Mouse (Mus musculus): Measurements from ENCODE around the gene Shoc2. TPM values are rescaled to one million over a fixed set of nuclear protein-coding genes. Genes with fewer than 3 reads are reported as not detected.

The Shoc2 gene
- polyA plus RNA-seq, 1 experiment from 2014 or later, result 58.8 TPM

DNA sequence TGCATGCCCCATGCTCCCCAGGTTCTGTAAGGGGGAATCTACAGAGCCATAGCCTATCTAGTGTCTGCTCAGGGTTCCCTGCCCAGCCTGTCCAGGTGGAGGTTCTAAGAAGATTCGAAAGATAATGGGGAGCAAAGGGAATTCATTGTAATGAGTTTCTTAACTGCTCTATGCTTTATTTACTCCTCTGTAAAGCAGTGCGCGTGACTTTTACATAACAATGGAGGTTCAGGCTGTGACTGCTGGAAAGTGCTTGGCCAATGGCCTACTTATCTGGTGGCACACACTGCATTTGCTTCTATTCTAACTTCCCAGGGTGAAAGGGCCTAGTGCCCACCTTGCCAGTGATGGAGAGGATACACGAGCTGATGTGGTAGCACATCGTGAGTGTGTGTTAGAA lies 111.7 kb downstream of the Shoc2 start:
- no peak overlapping the region for H3K9ac ChIP-seq (replicated peaks; ENCODE audit: low read depth, low read length)
- H3K9me3 ChIP-seq (ENCODE audit: control insufficient read depth, low read length), result no peaks in the 10 kb centered on the region
- WGBS, result 42% methylated on average over 5 of the region's 5 CpGs
- ATAC-seq, result no peak
- no peak overlapping the region for H3K4me2 ChIP-seq (ENCODE audit: low read length)
- H3K27ac ChIP-seq (ENCODE audit: low read length), result no peak overlapping the region
- no peak overlapping the region for H3K4me3 ChIP-seq (replicated peaks; ENCODE audit: low read length)
- no peaks in the 10 kb centered on the region for H3K4me1 ChIP-seq (replicated peaks; ENCODE audit: control insufficient read depth, insufficient read depth, low read length)
- no peaks in the 10 kb centered on the region for H3K36me3 ChIP-seq (ENCODE audit: control insufficient read depth, insufficient read depth)
- 0 out of 2 replicates have a peak, but pooled peaks cover 3% of the 10 kb centered on the region for H3K27me3 ChIP-seq (replicated peaks; ENCODE audit: control insufficient read depth, insufficient read depth, low read length)

DNA sequence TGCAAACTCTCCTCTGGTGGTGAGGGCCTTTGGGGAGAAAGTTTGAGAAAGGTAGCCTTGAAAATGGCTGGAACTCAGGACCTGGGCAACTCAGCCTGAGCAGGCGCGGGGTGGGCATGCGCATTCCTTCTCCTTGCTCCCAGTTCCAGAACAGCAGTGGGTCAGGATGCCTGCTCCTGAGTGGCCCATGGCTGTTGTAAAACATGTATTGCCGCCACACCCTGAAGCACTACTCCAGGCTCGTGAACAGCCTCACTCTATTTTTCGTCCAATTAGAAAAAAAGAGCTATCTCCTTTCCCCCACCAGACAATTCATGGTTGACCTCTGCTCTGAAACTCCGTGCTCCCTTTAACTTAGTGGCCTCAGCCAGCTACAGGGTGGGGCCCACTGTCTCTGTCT lies 124.3 kb downstream of the Shoc2 start:
- 90% methylated on average over 7 of the region's 7 CpGs for WGBS
- no peak overlapping the region for H3K4me2 ChIP-seq (ENCODE audit: low read length)

DNA sequence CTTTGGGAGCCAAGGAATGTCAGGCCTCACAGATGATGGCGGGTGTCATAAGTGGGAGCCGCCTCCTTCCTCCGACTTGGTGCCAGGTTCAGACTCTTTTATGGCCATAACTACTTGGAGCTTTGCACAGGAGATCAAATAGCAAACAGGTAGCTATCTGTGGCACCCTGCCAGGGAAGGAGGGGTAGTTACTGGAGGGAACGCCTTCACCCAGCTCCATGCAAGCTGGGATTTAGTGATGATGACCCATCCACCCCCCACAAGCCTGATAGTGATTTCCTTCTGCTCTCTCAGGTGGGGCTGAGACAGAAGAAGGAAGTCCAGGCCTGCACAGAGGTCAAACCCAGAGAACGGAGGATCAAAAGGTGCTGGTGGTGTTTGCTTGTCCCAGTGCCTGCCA lies 126.4 kb downstream of the Shoc2 start:
- Histone ChIP-seq H3K9ac (replicated peaks; ENCODE audit: low read depth, low read length) (no peak overlapping the region), H3K27ac (ENCODE audit: low read length) (no peak overlapping the region), H3K4me1 (replicated peaks; ENCODE audit: control insufficient read depth, insufficient read depth, low read length) (no peaks in the 10 kb centered on the region), H3K4me3 (replicated peaks; ENCODE audit: low read length) (no peak overlapping the region), H3K4me2 (ENCODE audit: low read length) (no peak overlapping the region), H3K27me3 (replicated peaks; ENCODE audit: control insufficient read depth, insufficient read depth, low read length) (no peaks in the 10 kb centered on the region), H3K36me3 (ENCODE audit: control insufficient read depth, insufficient read depth) (no peaks in the 10 kb centered on the region), H3K9me3 (ENCODE audit: control insufficient read depth, low read length) (no peaks in the 10 kb centered on the region)
- 88% methylated on average over 5 of the region's 5 CpGs for WGBS
- no peak for ATAC-seq

More for the DNA sequence above, 124.3 kb downstream of the Shoc2 start:
- Histone ChIP-seq H3K9ac (replicated peaks; ENCODE audit: low read depth, low read length) (no peak overlapping the region), H3K4me1 (replicated peaks; ENCODE audit: control insufficient read depth, insufficient read depth, low read length) (no peaks in the 10 kb centered on the region), H3K4me3 (replicated peaks; ENCODE audit: low read length) (no peak overlapping the region), H3K27me3 (replicated peaks; ENCODE audit: control insufficient read depth, insufficient read depth, low read length) (no peaks in the 10 kb centered on the region), H3K9me3 (ENCODE audit: control insufficient read depth, low read length) (no peaks in the 10 kb centered on the region), H3K36me3 (ENCODE audit: control insufficient read depth, insufficient read depth) (no peaks in the 10 kb centered on the region), H3K27ac (ENCODE audit: low read length) (no peak overlapping the region)
- ATAC-seq, result no peak

DNA sequence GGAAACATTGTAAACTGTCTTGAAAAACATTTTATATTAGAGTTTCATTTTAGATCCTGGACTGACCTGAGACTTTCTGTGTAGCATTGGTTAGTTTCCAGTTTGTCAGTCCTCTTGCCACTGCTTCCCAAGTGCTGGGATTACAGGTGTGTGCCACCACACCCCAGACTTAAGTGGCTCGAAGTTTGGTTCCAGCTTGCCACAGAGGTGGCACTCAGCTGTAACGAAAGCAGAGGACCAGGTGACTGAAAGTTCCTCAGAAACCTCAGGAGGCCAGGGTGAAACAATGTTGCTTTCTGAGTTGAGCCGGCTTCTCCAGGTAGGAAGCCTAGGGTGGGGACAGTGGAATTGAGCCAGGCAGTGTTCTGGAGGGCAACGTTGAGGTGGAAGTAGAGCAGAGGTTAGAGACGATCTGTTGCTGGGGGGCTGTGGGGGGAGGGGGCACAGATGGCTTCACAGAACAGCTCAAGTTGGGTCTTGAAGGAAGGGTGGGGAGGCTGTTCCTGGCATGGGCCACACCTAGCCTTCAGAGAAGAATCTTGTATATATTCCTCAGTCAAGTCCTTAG lies 128.2 kb downstream of the Shoc2 start:
- no peak for ATAC-seq
- 87% methylated on average over 5 of the region's 5 CpGs for WGBS

DNA sequence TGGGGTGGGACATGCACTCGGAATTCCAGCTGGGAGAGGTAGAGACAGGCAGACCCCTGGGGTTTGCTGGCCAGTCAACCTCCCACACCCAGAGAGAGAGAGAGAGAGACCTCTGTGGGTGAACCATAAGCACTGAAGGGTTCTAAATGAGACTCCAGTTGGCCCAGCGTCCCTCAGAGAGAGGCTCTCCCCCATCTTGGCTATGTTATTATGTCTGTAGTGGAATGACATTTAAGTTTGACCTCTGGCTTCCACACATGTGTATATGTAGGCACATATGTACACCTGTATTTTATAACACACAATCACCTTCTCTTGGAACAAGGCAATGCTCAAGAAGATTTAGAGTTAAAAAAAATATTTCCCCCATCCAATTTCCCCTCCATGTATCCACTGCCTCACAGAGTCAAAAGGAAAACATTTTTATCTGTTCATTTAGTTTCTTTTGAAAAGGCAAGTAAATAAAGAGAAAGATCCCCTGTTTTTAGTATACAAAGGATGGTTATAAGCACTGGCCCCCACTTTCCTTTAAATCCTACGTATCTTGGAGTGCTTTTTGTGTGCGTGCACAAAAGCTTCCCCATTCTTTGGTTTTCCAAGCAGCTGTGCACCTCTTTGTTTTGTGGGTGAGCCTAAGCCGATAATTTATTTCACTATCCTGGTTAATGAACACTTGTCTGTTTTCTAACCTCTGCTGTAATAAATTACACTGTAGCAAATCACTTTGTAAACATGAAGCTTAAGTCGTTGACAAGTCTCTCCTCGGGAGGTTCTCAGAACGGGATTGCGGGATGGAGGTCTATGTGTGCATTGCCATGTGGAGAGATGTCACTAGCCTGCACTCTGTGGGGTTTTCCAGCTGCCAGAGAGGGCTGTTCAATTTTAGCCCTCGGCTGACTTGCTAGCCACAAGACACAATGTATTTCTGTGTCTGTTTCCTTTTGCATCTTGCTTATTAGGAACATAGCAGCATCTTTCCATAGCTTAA lies 132.6 kb downstream of the Shoc2 start:
- no peak overlapping the region for H3K27ac ChIP-seq (ENCODE audit: low read length)
- H3K9me3 ChIP-seq (ENCODE audit: control insufficient read depth, low read length), result no peaks in the 10 kb centered on the region
- no peak overlapping the region for H3K4me3 ChIP-seq (replicated peaks; ENCODE audit: low read length)
- no peak overlapping the region for H3K9ac ChIP-seq (replicated peaks; ENCODE audit: low read depth, low read length)
- no peak overlapping the region for H3K4me2 ChIP-seq (ENCODE audit: low read length)
- peaks cover 4% of the 10 kb centered on the region; the same call in 1 of the 2 replicates for H3K4me1 ChIP-seq (replicated peaks; ENCODE audit: control insufficient read depth, insufficient read depth, low read length)
- H3K27me3 ChIP-seq (replicated peaks; ENCODE audit: control insufficient read depth, insufficient read depth, low read length), result no peaks in the 10 kb centered on the region
- 14% methylated on average over 10 of the region's 10 CpGs for WGBS
- no peaks in the 10 kb centered on the region for H3K36me3 ChIP-seq (ENCODE audit: control insufficient read depth, insufficient read depth)
- no peak for ATAC-seq

More for the DNA sequence above, 128.2 kb downstream of the Shoc2 start:
- peaks cover 4% of the 10 kb centered on the region; the same call in 1 of the 2 replicates for H3K4me1 ChIP-seq (replicated peaks; ENCODE audit: control insufficient read depth, insufficient read depth, low read length)
- no peak overlapping the region for H3K4me3 ChIP-seq (replicated peaks; ENCODE audit: low read length)
- no peaks in the 10 kb centered on the region for H3K27me3 ChIP-seq (replicated peaks; ENCODE audit: control insufficient read depth, insufficient read depth, low read length)
- H3K9me3 ChIP-seq (ENCODE audit: control insufficient read depth, low read length), result no peaks in the 10 kb centered on the region
- no peak overlapping the region for H3K4me2 ChIP-seq (ENCODE audit: low read length)
- H3K36me3 ChIP-seq (ENCODE audit: control insufficient read depth, insufficient read depth), result no peaks in the 10 kb centered on the region
- no peak overlapping the region for H3K9ac ChIP-seq (replicated peaks; ENCODE audit: low read depth, low read length)
- no peak overlapping the region for H3K27ac ChIP-seq (ENCODE audit: low read length)

DNA sequence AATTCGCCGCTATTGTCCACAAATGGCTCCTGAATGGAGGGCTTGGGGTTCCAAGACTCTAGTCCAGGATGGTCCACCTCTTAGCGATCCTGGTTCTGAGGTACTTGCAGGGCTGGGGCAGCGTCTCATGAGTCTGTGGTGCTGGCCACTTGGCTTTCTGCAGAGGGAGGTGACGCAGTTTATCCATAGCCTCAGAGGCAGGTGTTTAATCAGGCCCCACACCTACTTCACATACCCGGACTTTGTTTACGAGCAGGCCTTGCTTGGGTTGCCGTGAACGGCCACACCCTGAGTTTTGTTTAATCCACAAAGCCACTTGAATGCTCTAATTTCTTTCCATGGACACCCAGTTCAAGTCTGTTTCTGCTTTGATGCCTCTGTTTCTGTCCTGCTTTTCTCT lies 137.2 kb downstream of the Shoc2 start:
- Histone ChIP-seq H3K4me1 (replicated peaks; ENCODE audit: control insufficient read depth, insufficient read depth, low read length) (peaks cover 4% of the 10 kb centered on the region; the same call in 1 of the 2 replicates), H3K36me3 (ENCODE audit: control insufficient read depth, insufficient read depth) (no peaks in the 10 kb centered on the region), H3K27me3 (replicated peaks; ENCODE audit: control insufficient read depth, insufficient read depth, low read length) (no peaks in the 10 kb centered on the region), H3K4me3 (replicated peaks; ENCODE audit: low read length) (no peak overlapping the region), H3K9me3 (ENCODE audit: control insufficient read depth, low read length) (no peaks in the 10 kb centered on the region), H3K9ac (replicated peaks; ENCODE audit: low read depth, low read length) (no peak overlapping the region), H3K27ac (ENCODE audit: low read length) (no peak overlapping the region), H3K4me2 (ENCODE audit: low read length) (no peak overlapping the region)
- ATAC-seq, result no peak
- WGBS, result 84% methylated on average over 9 of the region's 9 CpGs

DNA sequence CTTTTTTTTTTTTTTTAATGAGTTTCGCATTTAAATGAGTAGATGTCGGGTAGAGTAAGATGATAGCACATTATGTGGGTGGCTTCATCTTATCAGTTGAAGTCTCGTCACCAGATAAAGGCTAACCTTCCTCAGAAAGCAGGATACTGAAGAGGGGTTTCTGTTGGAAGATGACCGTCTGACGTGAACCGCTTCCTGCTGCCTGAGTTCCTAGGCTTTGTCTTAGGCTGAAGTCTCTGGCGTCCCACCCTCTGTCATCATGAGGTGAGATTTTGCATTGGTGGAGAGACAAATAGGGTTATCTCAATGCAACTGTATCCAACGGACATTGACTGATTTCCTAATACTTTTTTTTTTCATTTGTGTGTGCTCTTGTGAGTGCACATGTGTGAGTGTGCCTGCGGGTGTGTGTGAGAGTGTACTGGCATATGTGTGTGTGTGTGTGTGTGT lies 137.6 kb downstream of the Shoc2 start:
- 86% methylated on average over 9 of the region's 9 CpGs for WGBS
- H3K9ac ChIP-seq (replicated peaks; ENCODE audit: low read depth, low read length), result no peak overlapping the region
- no peak for ATAC-seq

More for the DNA sequence above, 137.6 kb downstream of the Shoc2 start:
- no peak overlapping the region for H3K4me2 ChIP-seq (ENCODE audit: low read length)
- no peak overlapping the region for H3K27ac ChIP-seq (ENCODE audit: low read length)
- H3K4me3 ChIP-seq (replicated peaks; ENCODE audit: low read length), result no peak overlapping the region
- no peaks in the 10 kb centered on the region for H3K27me3 ChIP-seq (replicated peaks; ENCODE audit: control insufficient read depth, insufficient read depth, low read length)
- H3K4me1 ChIP-seq (replicated peaks; ENCODE audit: control insufficient read depth, insufficient read depth, low read length), result peaks cover 4% of the 10 kb centered on the region; the same call in 1 of the 2 replicates
- H3K36me3 ChIP-seq (ENCODE audit: control insufficient read depth, insufficient read depth), result no peaks in the 10 kb centered on the region
- no peaks in the 10 kb centered on the region for H3K9me3 ChIP-seq (ENCODE audit: control insufficient read depth, low read length)

Other genes starting within 250 kb of the Shoc2 start
- 76.7 and 90.8 TPM in 2 replicates for gene Pdcd4, start 52.1 kb upstream of the Shoc2 start, polyA plus RNA-seq (2015; fragmentation: Nextera tagmentation; extraction: Ambion mirVana)
- 148 and 151 TPM in 2 replicates for gene Bbip1, start 321 bp downstream of the Shoc2 start, polyA plus RNA-seq (2015; fragmentation: Nextera tagmentation; extraction: Ambion mirVana)
- 1.1 and 1.5 TPM in 2 replicates for gene Adra2a, start 99.8 kb downstream of the Shoc2 start, polyA plus RNA-seq (2015; fragmentation: Nextera tagmentation; extraction: Ambion mirVana)

All from forebrain, embryonic 16.5 days (tissue).